In genomic region chr14:26578791-26579191, GRCm38 (mm10) we compare ENCODE assay signal across 8 mouse cellular contexts. TPM values are rescaled to one million over a fixed set of nuclear protein-coding genes. Genes with fewer than 3 reads are reported as not detected.
DNase-seq lines count a peak whose midpoint lies in the region; ATAC-seq and TF ChIP-seq lines count a peak whose summit lies in the region.

No protein-coding gene starts in this region.

- peak overlapping the region; percentile 89 for H3K4me2 ChIP-seq in heart, embryonic 16.5 days (ENCODE audit: low read depth, low read length)
- peak overlapping the region; percentile 70 for H3K4me2 ChIP-seq in stomach, embryonic 14.5 days (replicated peaks; ENCODE audit: low read depth, low read length)

- 0 out of 2 replicates have a peak, but pooled peaks cover 5% of the 10 kb centered on the region for H3K9me3 ChIP-seq in G1E (replicated peaks)
- H3K9me3 ChIP-seq in heart, embryonic 16.5 days (replicated peaks; ENCODE audit: control insufficient read depth, low read length): no peaks in the 10 kb centered on the region
- no peaks in the 10 kb centered on the region for H3K9me3 ChIP-seq in stomach, embryonic 14.5 days (ENCODE audit: control insufficient read depth, low read depth, low read length)

- H3K4me3 ChIP-seq in G1E (ENCODE audit: low read depth, low read length): peak overlapping the region; percentile 91
- H3K4me3 ChIP-seq in heart, embryonic 16.5 days (ENCODE audit: low read length): 0 out of 2 replicates have a peak overlapping the region, but pooled peaks have one; percentile 10
- peak overlapping the region; percentile 90; the same call in 1 of the 2 replicates for H3K4me3 ChIP-seq in stomach, embryonic 14.5 days (ENCODE audit: low read depth, low read length)

- H3K9ac ChIP-seq in heart, embryonic 16.5 days (ENCODE audit: low read length): peak overlapping the region; percentile 44; the same call in 1 of the 2 replicates
- H3K9ac ChIP-seq in stomach, embryonic 14.5 days (replicated peaks; ENCODE audit: low read depth, low read length): no peak overlapping the region

- 51% methylated on average over 6 of the region's 6 CpGs for WGBS in heart, embryonic 16.5 days
- 50% methylated on average over 6 of the region's 6 CpGs for WGBS in stomach, embryonic 14.5 days

- no peak for TF ChIP-seq CTCF in G1E (IDR thresholded peaks at IDR 0.05; ENCODE audit: low read depth, low read length)

- peak; percentile 15 for DNase-seq in cerebellum, adult 11-12 months
- DNase-seq in cerebellum, postnatal 4 days (ENCODE audit: low spot score in 2 of 2): no peak
- peak; percentile 23 for DNase-seq in G1E (ENCODE audit: low spot score)
- peak; percentile 53 for DNase-seq in liver
- no peak for DNase-seq in right cerebral cortex, postnatal 25 days
- no peak for DNase-seq in urinary bladder, postnatal 25 days (ENCODE audit: low spot score)

- H3K36me3 ChIP-seq in G1E (replicated peaks): peaks cover 14% of the 10 kb centered on the region
- peaks cover 3% of the 10 kb centered on the region; the same call in 1 of the 2 replicates for H3K36me3 ChIP-seq in heart, embryonic 16.5 days (ENCODE audit: control insufficient read depth, insufficient read depth)
- peaks cover 3% of the 10 kb centered on the region; the same call in 1 of the 2 replicates for H3K36me3 ChIP-seq in stomach, embryonic 14.5 days (ENCODE audit: control insufficient read depth, insufficient read depth, low read length)

- H3K4me1 ChIP-seq in G1E (ENCODE audit: insufficient read depth, low read depth, low read length): peaks cover 41% of the 10 kb centered on the region
- H3K4me1 ChIP-seq in heart, embryonic 16.5 days (ENCODE audit: control insufficient read depth, insufficient read depth, low read length): peaks cover 9% of the 10 kb centered on the region
- no peaks in the 10 kb centered on the region for H3K4me1 ChIP-seq in stomach, embryonic 14.5 days (ENCODE audit: control insufficient read depth, insufficient read depth, low read length)

- H3K27me3 ChIP-seq in G1E (ENCODE audit: insufficient read depth, low read length): no peaks in the 10 kb centered on the region
- H3K27me3 ChIP-seq in heart, embryonic 16.5 days (ENCODE audit: control insufficient read depth, insufficient read depth, low read length): no peaks in the 10 kb centered on the region
- H3K27me3 ChIP-seq in stomach, embryonic 14.5 days (ENCODE audit: control insufficient read depth, insufficient read depth, low read length): no peaks in the 10 kb centered on the region

- ATAC-seq in G1E (ENCODE audit: extremely low read depth, insufficient number of reproducible peaks, low FRiP score, poor library complexity, severe bottlenecking): peak; percentile 41
- ATAC-seq in heart, embryonic 16.5 days (replicated peaks; ENCODE audit: extremely low read depth, insufficient read depth, low FRiP score): no peak
- ATAC-seq in stomach, embryonic 14.5 days (ENCODE audit: insufficient number of reproducible peaks, insufficient read depth, low FRiP score, low read depth): peak; percentile 54

- H3K27ac ChIP-seq in heart, embryonic 16.5 days (ENCODE audit: low read length): no peak overlapping the region
- H3K27ac ChIP-seq in stomach, embryonic 14.5 days (ENCODE audit: low read length): peak overlapping the region; percentile 98; the same call in 1 of the 2 replicates

RNA-seq across cellular contexts. Expression of gene Dennd6a, which starts 5.1 kb away (rescaled TPM):
- total RNA-seq in G1E (2014; fragmentation: Nextera tagmentation): 70.0 and 97.5 TPM in 2 replicates
- total RNA-seq in G1E (2017): 48.1 and 51.6 TPM in 2 replicates
- polyA plus RNA-seq in G1E (2012): 11.0 and 11.2 TPM in 2 replicates
- 18.6 and 21.3 TPM in 2 replicates for polyA plus RNA-seq in heart, embryonic 16.5 days (2015; fragmentation: Nextera tagmentation; extraction: Ambion mirVana)
- polyA plus RNA-seq in stomach, embryonic 14.5 days (2014; fragmentation: Nextera tagmentation; extraction: Ambion mirVana): 38.4 and 43.0 TPM in 2 replicates

RNA-seq across cellular contexts. Expression of gene Slmap, which starts 44.1 kb away (rescaled TPM):
- total RNA-seq in G1E (2014; fragmentation: Nextera tagmentation) (159 and 171 TPM in 2 replicates), G1E (2017) (78.3 and 92.9 TPM in 2 replicates)
- 58.4 and 69.9 TPM in 2 replicates for polyA plus RNA-seq in G1E (2012)
- 121 and 144 TPM in 2 replicates for polyA plus RNA-seq in heart, embryonic 16.5 days (2015; fragmentation: Nextera tagmentation; extraction: Ambion mirVana)
- 53.6 and 58.0 TPM in 2 replicates for polyA plus RNA-seq in stomach, embryonic 14.5 days (2014; fragmentation: Nextera tagmentation; extraction: Ambion mirVana)

RNA-seq across cellular contexts. Expression of gene Arf4, which starts 59.1 kb away (rescaled TPM):
- total RNA-seq in G1E (2014; fragmentation: Nextera tagmentation) (454 and 572 TPM in 2 replicates), G1E (2017) (68.0 and 83.3 TPM in 2 replicates)
- 205 and 234 TPM in 2 replicates for polyA plus RNA-seq in G1E (2012)
- 378 and 406 TPM in 2 replicates for polyA plus RNA-seq in heart, embryonic 16.5 days (2015; fragmentation: Nextera tagmentation; extraction: Ambion mirVana)
- 666 and 710 TPM in 2 replicates for polyA plus RNA-seq in stomach, embryonic 14.5 days (2014; fragmentation: Nextera tagmentation; extraction: Ambion mirVana)

Comparison
In these comparisons a context has a peak if more than half of its experiments do, and no peak if none do; other contexts are left out.
1. DNase-seq: peak in cerebellum, adult 11-12 months (single experiment), G1E (single experiment) and liver (single experiment); none in cerebellum, postnatal 4 days (0 of 2), right cerebral cortex, postnatal 25 days (single experiment) and urinary bladder, postnatal 25 days (single experiment).
2. H3K4me3 ChIP-seq: peak in every context shown above with its lines; median percentile 91 in G1E; 90 in stomach, embryonic 14.5 days; 10 in heart, embryonic 16.5 days.